Mouse (Mus musculus): ENCODE data around the gene Acot13.
"Not testable (repeated sequence)": the region's sequence is repeated elsewhere in the genome, so short reads cannot be mapped to it uniquely, and the experiment has no call there.

Acot13 gene

GRCm38 (mm10) chr13:24831353-24832130 lies at the start of gene Acot13, which contains the start of gene Tdp2:
Acot13 (minus strand) TSS chr13:24831540.
Tdp2 (plus strand) TSS chr13:24831679.
- DNase-seq (ENCODE audit: extremely low read depth, low read depth), result peak; percentile 89

- DNase-seq (ENCODE audit: extremely low read depth, low read depth), result no peak
Observed at GRCm38 (mm10) chr13:24880704-24881103, 49.4 kb upstream of the Acot13 start.

GRCm38 (mm10) chr13:24880208-24880607 lies 48.9 kb upstream of the Acot13 start:
- DNase-seq (ENCODE audit: extremely low read depth, low read depth), result no peak

- DNase-seq (ENCODE audit: extremely low read depth, low read depth), result no peak
Observed at GRCm38 (mm10) chr13:24879359-24880040, 48.2 kb upstream of the Acot13 start.

GRCm38 (mm10) chr13:24868233-24868632 lies 36.9 kb upstream of the Acot13 start:
- no peak for DNase-seq (ENCODE audit: extremely low read depth, low read depth)

- DNase-seq (ENCODE audit: extremely low read depth, low read depth), result no peak
Observed at GRCm38 (mm10) chr13:24867789-24868188, 36.4 kb upstream of the Acot13 start.

- no peak for DNase-seq (ENCODE audit: extremely low read depth, low read depth)
Observed at GRCm38 (mm10) chr13:24866430-24867402, 35.4 kb upstream of the Acot13 start.

- peak; percentile 36 for DNase-seq (ENCODE audit: extremely low read depth, low read depth)
Observed at GRCm38 (mm10) chr13:24862520-24862919, 31.2 kb upstream of the Acot13 start.

- DNase-seq (ENCODE audit: extremely low read depth, low read depth), result no peak
Observed at GRCm38 (mm10) chr13:24862021-24862420, 30.7 kb upstream of the Acot13 start.

- DNase-seq (ENCODE audit: extremely low read depth, low read depth), result no peak
Observed at GRCm38 (mm10) chr13:24861084-24861483, 29.7 kb upstream of the Acot13 start.

GRCm38 (mm10) chr13:24859115-24859514 lies 27.8 kb upstream of the Acot13 start:
- no peak for DNase-seq (ENCODE audit: extremely low read depth, low read depth)

- DNase-seq (ENCODE audit: extremely low read depth, low read depth), result no peak
Observed at GRCm38 (mm10) chr13:24852570-24852969, 21.2 kb upstream of the Acot13 start.

- no peak for DNase-seq (ENCODE audit: extremely low read depth, low read depth)
Observed at GRCm38 (mm10) chr13:24851989-24852388, 20.6 kb upstream of the Acot13 start.

- no peak for DNase-seq (ENCODE audit: extremely low read depth, low read depth)
Observed at GRCm38 (mm10) chr13:24849318-24849717, 18.0 kb upstream of the Acot13 start.

GRCm38 (mm10) chr13:24844983-24845955 lies 13.9 kb upstream of the Acot13 start, which contains the start of gene D130043K22Rik:
D130043K22Rik (plus strand) TSS chr13:24845135.
- DNase-seq (ENCODE audit: extremely low read depth, low read depth), result no peak

- DNase-seq (ENCODE audit: extremely low read depth, low read depth), result no peak
Observed at GRCm38 (mm10) chr13:24841702-24842101, 10.4 kb upstream of the Acot13 start.

- DNase-seq (ENCODE audit: extremely low read depth, low read depth), result no peak
Observed at GRCm38 (mm10) chr13:24839831-24840230, 8.5 kb upstream of the Acot13 start.

GRCm38 (mm10) chr13:24837765-24838164 lies 6.4 kb upstream of the Acot13 start:
- DNase-seq (ENCODE audit: extremely low read depth, low read depth), result not testable (repeated sequence)

- DNase-seq (ENCODE audit: extremely low read depth, low read depth), result no peak
Observed at GRCm38 (mm10) chr13:24832811-24833155, 1.4 kb upstream of the Acot13 start.

GRCm38 (mm10) chr13:24832131-24832810 lies 931 bp upstream of the Acot13 start:
- no peak for DNase-seq (ENCODE audit: extremely low read depth, low read depth)

Measured in MEL-GATA-1-ER (cell line).